Mouse (Mus musculus) olfactory bulb, adult 2 months (tissue): Measurements from ENCODE around the gene Fibcd1. TPM values are rescaled to one million over a fixed set of nuclear protein-coding genes. Genes with fewer than 3 reads are reported as not detected.
A peak's percentile ranks its signal among the peaks of the same experiment; 100 is the strongest.

Source experiments
- H3K27ac ChIP-seq: fragments of 200-500 bp; 2 replicates; pipeline ENCODE4 v1.5.1; 2012; ENCODE audit warnings: low read depth, low read length; ENCODE audit not compliant: insufficient read depth
- H3K4me1 ChIP-seq: fragments of 200-500 bp; 2 replicates; pipeline ENCODE4 v1.6.1; 2012; ENCODE audit warnings: low read length; ENCODE audit not compliant: control insufficient read depth, insufficient read depth
- H3K4me3 ChIP-seq: fragments of 200-500 bp; 2 replicates; pipeline ENCODE4 v1.5.1; 2012; ENCODE audit warnings: mild to moderate bottlenecking, low read depth, low read length, moderate library complexity; ENCODE audit not compliant: insufficient read depth
- CTCF ChIP-seq: fragments of 200-500 bp; IDR thresholded peaks from 2 replicates; pipeline ENCODE4 v1.5.1; 2012; ENCODE audit warnings: low read depth, mild to moderate bottlenecking, low read length, moderate library complexity; ENCODE audit not compliant: insufficient read depth
- POLR2A ChIP-seq: fragments of 200-500 bp; IDR thresholded peaks from 2 replicates; pipeline ENCODE4 v1.6.1; 2012; ENCODE audit warnings: mild to moderate bottlenecking, low read depth, low read length, moderate library complexity; ENCODE audit not compliant: insufficient read depth
- WGBS: fragments of 180-500 bp; shearing (Covaris S2); methylation state at CpG from one replicate; pipeline ENCODE4 v1.1.7; 2018; 5-methylcytosine and 5-hydroxymethylcytosine counted together
- polyA plus RNA-seq: library from polyadenylated mRNA; stranded (reverse); fragments of >200 nt; gene quantifications from 2 replicates; pipeline ENCODE4 v1.2.4, GENCODE M21; 2012; ENCODE audit warnings: low replicate concordance; ENCODE audit not compliant: missing spikeins, insufficient read depth, insufficient read length

Fibcd1 gene
- polyA plus RNA-seq, 1 experiment: not detected

- TF ChIP-seq CTCF (no peak), POLR2A (no peak)
- H3K4me1 ChIP-seq: peaks cover 7% of the 10 kb centered on the region; the same call in 1 of the 2 replicates
- H3K4me3 ChIP-seq: no peak overlapping the region
- WGBS: 93% methylated on average over 9 of the region's 9 CpGs
- H3K27ac ChIP-seq: no peak overlapping the region
These were observed 19.1 kb upstream of the Fibcd1 start for GRCm38 (mm10) chr2:31864891-31865290.

GRCm38 (mm10) chr2:31863766-31864165, 18.0 kb upstream of the Fibcd1 start:
- WGBS: 92% methylated on average over 1 of the region's 1 CpGs
- Histone ChIP-seq H3K4me3 (no peak overlapping the region), H3K27ac (no peak overlapping the region), H3K4me1 (peaks cover 7% of the 10 kb centered on the region; the same call in 1 of the 2 replicates)
- TF ChIP-seq CTCF (no peak), POLR2A (no peak)

- H3K27ac ChIP-seq: no peak overlapping the region
- H3K4me3 ChIP-seq: no peak overlapping the region
- TF ChIP-seq POLR2A: no peak
- TF ChIP-seq CTCF: no peak
- H3K4me1 ChIP-seq: peaks cover 7% of the 10 kb centered on the region; the same call in 1 of the 2 replicates
- WGBS: 64% methylated on average over 1 of the region's 1 CpGs
These were observed 17.1 kb upstream of the Fibcd1 start for GRCm38 (mm10) chr2:31862919-31863318.

- TF ChIP-seq CTCF (no peak), POLR2A (no peak)
- Histone ChIP-seq H3K4me3 (no peak overlapping the region), H3K27ac (no peak overlapping the region), H3K4me1 (peaks cover 9% of the 10 kb centered on the region)
- WGBS: 54% methylated on average over 12 of the region's 12 CpGs
These were observed 12.7 kb upstream of the Fibcd1 start for GRCm38 (mm10) chr2:31858500-31858899.

- 58% methylated on average over 6 of the region's 6 CpGs for WGBS
- Histone ChIP-seq H3K4me1 (peaks cover 9% of the 10 kb centered on the region), H3K4me3 (no peak overlapping the region), H3K27ac (no peak overlapping the region)
- no peak for TF ChIP-seq CTCF
- no peak for TF ChIP-seq POLR2A
These were observed 11.4 kb upstream of the Fibcd1 start for GRCm38 (mm10) chr2:31857180-31857579.

- peaks cover 3% of the 10 kb centered on the region; the same call in 1 of the 2 replicates for H3K4me1 ChIP-seq
- H3K27ac ChIP-seq: no peak overlapping the region
- no peak for TF ChIP-seq CTCF
- WGBS: 87% methylated on average over 8 of the region's 8 CpGs
- H3K4me3 ChIP-seq: no peak overlapping the region
These were observed 10.2 kb upstream of the Fibcd1 start for GRCm38 (mm10) chr2:31855991-31856390.

- Histone ChIP-seq H3K4me1 (peaks cover 17% of the 10 kb centered on the region), H3K4me3 (no peak overlapping the region), H3K27ac (no peak overlapping the region)
- WGBS: 48% methylated on average over 12 of the region's 12 CpGs
- TF ChIP-seq CTCF (no peak), POLR2A (no peak)
These were observed 4.3 kb upstream of the Fibcd1 start for GRCm38 (mm10) chr2:31850141-31850540.

GRCm38 (mm10) chr2:31847908-31848307, 2.1 kb upstream of the Fibcd1 start:
- H3K4me1 ChIP-seq: peaks cover 17% of the 10 kb centered on the region
- no peak overlapping the region for H3K27ac ChIP-seq
- no peak for TF ChIP-seq CTCF
- WGBS: 62% methylated on average over 6 of the region's 6 CpGs
- no peak overlapping the region for H3K4me3 ChIP-seq

GRCm38 (mm10) chr2:31846692-31847660, 1.2 kb upstream of the Fibcd1 start:
- H3K4me1 ChIP-seq: peaks cover 17% of the 10 kb centered on the region
- H3K27ac ChIP-seq: no peak overlapping the region
- TF ChIP-seq POLR2A: no peak
- TF ChIP-seq CTCF: no peak
- 14% methylated on average over 35 of the region's 35 CpGs for WGBS
- H3K4me3 ChIP-seq: peak overlapping the region; percentile 63
